Mouse (Mus musculus): ENCODE data around the gene Pex5l. TPM values are rescaled to one million over a fixed set of nuclear protein-coding genes. Genes with fewer than 3 reads are reported as not detected.

Pex5l gene
- total and polyA plus RNA-seq, 3 experiments: 0.08 to 0.44 (median 0.44) TPM

DNA sequence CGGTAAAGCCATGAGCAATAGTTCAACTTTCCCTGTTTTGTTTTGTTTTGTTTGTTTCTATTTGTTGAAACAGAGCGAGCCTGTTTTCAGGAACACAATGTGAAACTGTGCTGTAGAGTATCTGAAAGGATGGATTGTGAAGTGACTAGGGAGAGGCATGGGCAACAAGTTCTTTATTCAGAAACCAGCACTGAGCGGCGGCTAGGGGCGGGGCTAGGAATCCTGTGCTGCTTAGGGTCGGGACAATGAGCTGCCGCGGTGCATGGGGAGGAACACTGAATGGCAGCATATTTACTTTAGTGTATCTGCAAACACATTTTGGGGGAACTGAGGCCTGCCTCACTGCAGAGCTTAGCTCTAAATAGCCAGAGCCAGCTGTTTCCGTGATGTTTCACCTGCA, 53.0 kb downstream of the Pex5l start:
- H3K36me3 ChIP-seq (replicated peaks in 1 of 2; ENCODE audit: control insufficient read depth in 1 of 2, insufficient read depth in 1 of 2, low read length in 1 of 2): no peaks in the 10 kb centered on the region
- H3K9ac ChIP-seq (ENCODE audit: insufficient read depth, low read depth): no peak overlapping the region
- H3K27me3 ChIP-seq (replicated peaks): no peaks in the 10 kb centered on the region
- TF ChIP-seq USF1 (IDR thresholded peaks at IDR 0.05; ENCODE audit: low read depth, low read length) (no peak), PAX5 (IDR thresholded peaks at IDR 0.05; ENCODE audit: low read length) (no peak), IRF4 (IDR thresholded peaks at IDR 0.05; ENCODE audit: low read depth, low read length) (no peak), JUND (conservative IDR thresholded peaks at IDR 0.05; ENCODE audit: low read depth, low read length) (no peak), TCF12 (IDR thresholded peaks at IDR 0.05; ENCODE audit: low read depth, low read length) (no peak), ZC3H11A (IDR thresholded peaks at IDR 0.05; ENCODE audit: low read depth, low read length) (no peak), BHLHE40 (IDR thresholded peaks at IDR 0.05; ENCODE audit: low read depth, low read length) (no peak), SMC3 (IDR thresholded peaks at IDR 0.05; ENCODE audit: low read depth, low read length) (no peak), MAFK (IDR thresholded peaks at IDR 0.05; ENCODE audit: insufficient replicate concordance, low read length) (no peak), POLR2A (IDR thresholded peaks at IDR 0.05; ENCODE audit: low read depth, low read length) (no peak), CHD1 (IDR thresholded peaks at IDR 0.05; ENCODE audit: low read depth, low read length) (no peak), JUN (IDR thresholded peaks at IDR 0.05; ENCODE audit: insufficient read depth, low read depth, low read length) (no peak), MYC (IDR thresholded peaks at IDR 0.05; ENCODE audit: low read depth, low read length) (no peak)
- H3K27ac ChIP-seq (ENCODE audit: insufficient read depth, low read depth): no peak overlapping the region
- no peaks in the 10 kb centered on the region for H3K79me2 ChIP-seq (replicated peaks; ENCODE audit: control insufficient read depth, extremely low read depth, insufficient read depth, poor library complexity, severe bottlenecking)
- no peaks in the 10 kb centered on the region for H3K9me3 ChIP-seq (replicated peaks; ENCODE audit: low read length)
- dilution Hi-C loops (cut with MboI; ENCODE audit: extremely low pct_ligation_motif_present, extremely low pct_unique_long_range_greater_than_20kb, low sequenced_read_pairs) (no loop called here), in situ Hi-C loops (cut with MboI; ENCODE audit: low pct_ligation_motif_present, low pct_unique_long_range_greater_than_20kb, low sequenced_read_pairs) (no loop called here)
- DNase-seq (ENCODE audit: extremely low read depth): no peak
- H3K4me1 ChIP-seq (ENCODE audit: control insufficient read depth in 1 of 2, insufficient read depth in 2 of 2): peaks cover 0 to 18% of the 10 kb centered on the region in 2 experiments; a peak in 2 of 4 replicates
- no peak overlapping the region for H3K4me3 ChIP-seq (replicated peaks in 1 of 3; ENCODE audit: low read depth in 2 of 3, low read length in 2 of 3, poor library complexity in 1 of 3)
- H3K4me2 ChIP-seq (ENCODE audit: insufficient read depth, low read depth, poor library complexity, severe bottlenecking): no peak overlapping the region

DNA sequence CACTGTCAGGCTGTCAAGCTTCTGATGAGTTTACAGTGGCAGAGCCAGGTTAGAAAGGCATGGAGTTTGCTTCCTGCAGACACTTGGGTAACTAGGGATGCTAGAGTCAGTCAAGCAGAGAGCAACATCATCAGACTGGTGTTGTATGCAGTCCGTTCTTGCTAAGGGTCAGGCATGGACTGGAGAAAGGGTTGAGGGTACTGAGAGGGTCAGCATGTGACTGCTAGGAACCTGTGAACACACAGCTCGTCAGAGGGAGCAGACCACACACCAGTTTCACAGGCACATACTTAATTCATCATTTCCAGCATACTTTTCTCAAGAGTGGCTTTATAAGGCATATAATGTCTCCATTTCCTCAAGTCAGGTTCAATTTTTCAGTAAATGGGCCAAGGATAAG, 53.6 kb downstream of the Pex5l start:
- Histone ChIP-seq H3K4me3 (replicated peaks in 1 of 3; ENCODE audit: low read depth in 2 of 3, low read length in 2 of 3, poor library complexity in 1 of 3) (no peak overlapping the region), H3K9me3 (replicated peaks; ENCODE audit: low read length) (no peaks in the 10 kb centered on the region), H3K4me2 (ENCODE audit: insufficient read depth, low read depth, poor library complexity, severe bottlenecking) (no peak overlapping the region), H3K27me3 (replicated peaks) (no peaks in the 10 kb centered on the region), H3K79me2 (replicated peaks; ENCODE audit: control insufficient read depth, extremely low read depth, insufficient read depth, poor library complexity, severe bottlenecking) (no peaks in the 10 kb centered on the region), H3K4me1 (ENCODE audit: control insufficient read depth in 1 of 2, insufficient read depth in 2 of 2) (peaks cover 0 to 18% of the 10 kb centered on the region in 2 experiments; a peak in 2 of 4 replicates), H3K9ac (ENCODE audit: insufficient read depth, low read depth) (no peak overlapping the region), H3K36me3 (replicated peaks in 1 of 2; ENCODE audit: control insufficient read depth in 1 of 2, insufficient read depth in 1 of 2, low read length in 1 of 2) (no peaks in the 10 kb centered on the region), H3K27ac (ENCODE audit: insufficient read depth, low read depth) (no peak overlapping the region)
- TF ChIP-seq MYC (IDR thresholded peaks at IDR 0.05; ENCODE audit: low read depth, low read length): no peak
- TF ChIP-seq CHD2 (IDR thresholded peaks at IDR 0.05; ENCODE audit: low read length): no peak
- TF ChIP-seq MAFK (IDR thresholded peaks at IDR 0.05; ENCODE audit: insufficient replicate concordance, low read length): no peak
- no peak for TF ChIP-seq KAT2A (IDR thresholded peaks at IDR 0.05; ENCODE audit: insufficient replicate concordance, low read length)
- TF ChIP-seq BHLHE40 (IDR thresholded peaks at IDR 0.05; ENCODE audit: low read depth, low read length): no peak
- TF ChIP-seq JUND (conservative IDR thresholded peaks at IDR 0.05; ENCODE audit: low read depth, low read length): no peak
- no peak for TF ChIP-seq UBTF (IDR thresholded peaks at IDR 0.05; ENCODE audit: low read depth, low read length)
- no peak for TF ChIP-seq ZC3H11A (IDR thresholded peaks at IDR 0.05; ENCODE audit: low read depth, low read length)
- TF ChIP-seq ZMIZ1 (IDR thresholded peaks at IDR 0.05; ENCODE audit: low read depth, low read length): no peak
- TF ChIP-seq NELFE (IDR thresholded peaks at IDR 0.05; ENCODE audit: low read depth, low read length): no peak
- no peak for TF ChIP-seq RAD21 (IDR thresholded peaks at IDR 0.05; ENCODE audit: low read depth, low read length)
- no peak for TF ChIP-seq HCFC1 (IDR thresholded peaks at IDR 0.05; ENCODE audit: low read depth, low read length)
- no peak for TF ChIP-seq MXI1 (IDR thresholded peaks at IDR 0.05; ENCODE audit: low read depth, low read length)
- TF ChIP-seq POLR2A (IDR thresholded peaks at IDR 0.05; ENCODE audit: low read depth, low read length): no peak
- dilution Hi-C loops (cut with MboI; ENCODE audit: extremely low pct_ligation_motif_present, extremely low pct_unique_long_range_greater_than_20kb, low sequenced_read_pairs) (no loop called here), in situ Hi-C loops (cut with MboI; ENCODE audit: low pct_ligation_motif_present, low pct_unique_long_range_greater_than_20kb, low sequenced_read_pairs) (no loop called here)
- DNase-seq (ENCODE audit: extremely low read depth): no peak

Measured in CH12.LX (cell line).